Mouse (Mus musculus) embryo, embryonic 11 days (tissue): ENCODE measurements at regions not wholly inside any gene's neighbourhood (a gene's known extent, or its start where the extent isn't known, plus 50 kb on each side); places are given as distances from the start of the nearest gene placed in this dataset.
A peak's percentile ranks its signal among the peaks of the same experiment; 100 is the strongest.

Experiments used
- DNase-seq: peaks from one replicate; pipeline ENCODE4 v3.0.0-alpha.2; 2015

GRCm38 (mm10) chr15:25468478-25468877 lies 54.9 kb upstream of the Basp1 start:
- DNase-seq = no peak

- DNase-seq = no peak
Observed at GRCm38 (mm10) chr15:25469185-25469845, 55.8 kb upstream of the Basp1 start.

- DNase-seq = no peak
Observed at GRCm38 (mm10) chr15:25471331-25471730, 57.8 kb upstream of the Basp1 start.

GRCm38 (mm10) chr15:25473201-25473710 lies 59.7 kb upstream of the Basp1 start:
- no peak for DNase-seq

- DNase-seq = no peak
Observed at GRCm38 (mm10) chr15:25474096-25474495, 60.5 kb upstream of the Basp1 start.

GRCm38 (mm10) chr15:25482586-25482985 lies 69.0 kb upstream of the Basp1 start:
- no peak for DNase-seq

GRCm38 (mm10) chr15:25485372-25485771 lies 71.8 kb upstream of the Basp1 start:
- DNase-seq = no peak

GRCm38 (mm10) chr15:25486158-25486557 lies 72.6 kb upstream of the Basp1 start:
- DNase-seq = peak; percentile 57

GRCm38 (mm10) chr15:25489804-25490203 lies 76.2 kb upstream of the Basp1 start:
- DNase-seq = no peak

- no peak for DNase-seq
Observed at GRCm38 (mm10) chr15:25492161-25492746, 78.7 kb upstream of the Basp1 start.

GRCm38 (mm10) chr15:25494687-25495299 lies 81.2 kb upstream of the Basp1 start:
- DNase-seq = peak; percentile 32

- no peak for DNase-seq
Observed at GRCm38 (mm10) chr15:25495926-25496644, 82.5 kb upstream of the Basp1 start.

- DNase-seq = no peak
Observed at GRCm38 (mm10) chr15:25497743-25498142, 84.2 kb upstream of the Basp1 start.

GRCm38 (mm10) chr15:25498422-25498821 lies 84.9 kb upstream of the Basp1 start:
- DNase-seq = no peak

- DNase-seq = no peak
Observed at GRCm38 (mm10) chr15:25502513-25502912, 88.9 kb upstream of the Basp1 start.

- peak; percentile 14 for DNase-seq
Observed at GRCm38 (mm10) chr15:25503104-25503503, 89.5 kb upstream of the Basp1 start.

- DNase-seq = peak; percentile 29
Observed at GRCm38 (mm10) chr15:25509139-25509538, 95.6 kb upstream of the Basp1 start.

- DNase-seq = no peak
Observed at GRCm38 (mm10) chr15:25509584-25509983, 96.0 kb upstream of the Basp1 start.

GRCm38 (mm10) chr15:25510060-25510492 lies 96.5 kb upstream of the Basp1 start:
- peak; percentile 45 for DNase-seq

GRCm38 (mm10) chr15:25518025-25518928 lies 104.0 kb upstream of the Myo10 start:
- no peak for DNase-seq

GRCm38 (mm10) chr15:25524189-25524588 lies 98.1 kb upstream of the Myo10 start:
- DNase-seq = no peak

GRCm38 (mm10) chr15:25525337-25525736 lies 97.0 kb upstream of the Myo10 start:
- no peak for DNase-seq
